Mouse (Mus musculus): Measurements from ENCODE around the gene Fnbp1.

The Fnbp1 gene

DNA sequence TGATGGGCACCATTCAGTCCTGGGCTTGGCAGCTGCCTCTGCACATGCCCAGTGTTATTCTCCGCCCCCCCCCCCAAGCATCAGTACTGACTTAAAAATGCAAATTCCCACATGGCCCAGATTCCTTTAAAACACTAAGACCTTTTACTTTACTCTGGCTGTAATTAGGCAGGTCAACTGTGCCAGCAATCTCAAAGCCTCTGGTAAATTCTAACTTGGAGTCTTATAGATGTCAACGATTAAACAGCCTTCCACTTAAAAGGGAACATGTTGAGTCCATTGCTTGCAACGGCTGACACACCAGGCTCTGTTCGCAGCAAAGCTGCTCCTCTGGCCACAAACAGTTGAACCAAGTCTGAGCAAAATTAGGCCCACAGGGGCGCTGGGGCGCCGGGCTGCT lies 109.8 kb downstream of the Fnbp1 start:
- no peak for DNase-seq (ENCODE audit: extremely low read depth, low read depth)

DNA sequence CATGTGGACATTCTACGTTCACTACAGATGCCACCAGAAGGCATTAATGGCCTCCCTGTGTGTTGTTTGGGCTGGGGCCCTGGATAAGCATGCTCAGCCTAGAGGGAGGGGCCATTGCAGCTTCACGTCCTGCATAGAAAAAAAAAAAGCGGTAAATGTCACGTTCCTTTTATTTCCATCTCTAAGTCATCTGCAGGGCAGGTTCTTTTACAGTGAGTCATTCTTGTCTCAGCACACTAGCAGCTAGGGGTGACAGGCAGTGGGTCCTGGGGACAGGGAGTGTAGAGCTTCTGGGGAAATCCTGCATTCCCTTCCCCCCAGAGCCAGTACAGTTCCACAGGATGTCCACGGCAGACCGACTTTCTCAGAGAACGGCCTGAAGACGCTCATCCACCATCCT lies 115.2 kb downstream of the Fnbp1 start:
- DNase-seq (ENCODE audit: extremely low read depth, low read depth) = no peak

DNA sequence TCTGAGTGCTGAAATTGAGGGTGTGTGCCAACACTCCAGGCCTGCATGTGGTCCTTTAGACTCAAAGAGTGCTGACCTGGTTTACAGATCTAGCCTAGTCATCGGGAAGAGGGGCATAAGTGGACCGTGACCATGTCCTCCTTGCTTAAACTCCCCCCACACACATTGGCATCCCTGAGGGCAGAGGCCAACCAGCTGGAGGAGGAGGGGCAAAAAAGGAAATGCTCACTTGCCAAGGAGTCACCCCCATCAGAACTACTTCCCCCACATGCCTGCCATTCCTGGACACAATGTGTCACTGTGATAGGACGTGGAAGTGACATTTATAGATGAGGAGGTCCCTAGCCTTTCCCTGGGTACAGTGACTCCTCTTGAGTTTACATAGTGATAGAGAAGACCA lies 116.3 kb downstream of the Fnbp1 start:
- DNase-seq (ENCODE audit: extremely low read depth, low read depth) = no peak

DNA sequence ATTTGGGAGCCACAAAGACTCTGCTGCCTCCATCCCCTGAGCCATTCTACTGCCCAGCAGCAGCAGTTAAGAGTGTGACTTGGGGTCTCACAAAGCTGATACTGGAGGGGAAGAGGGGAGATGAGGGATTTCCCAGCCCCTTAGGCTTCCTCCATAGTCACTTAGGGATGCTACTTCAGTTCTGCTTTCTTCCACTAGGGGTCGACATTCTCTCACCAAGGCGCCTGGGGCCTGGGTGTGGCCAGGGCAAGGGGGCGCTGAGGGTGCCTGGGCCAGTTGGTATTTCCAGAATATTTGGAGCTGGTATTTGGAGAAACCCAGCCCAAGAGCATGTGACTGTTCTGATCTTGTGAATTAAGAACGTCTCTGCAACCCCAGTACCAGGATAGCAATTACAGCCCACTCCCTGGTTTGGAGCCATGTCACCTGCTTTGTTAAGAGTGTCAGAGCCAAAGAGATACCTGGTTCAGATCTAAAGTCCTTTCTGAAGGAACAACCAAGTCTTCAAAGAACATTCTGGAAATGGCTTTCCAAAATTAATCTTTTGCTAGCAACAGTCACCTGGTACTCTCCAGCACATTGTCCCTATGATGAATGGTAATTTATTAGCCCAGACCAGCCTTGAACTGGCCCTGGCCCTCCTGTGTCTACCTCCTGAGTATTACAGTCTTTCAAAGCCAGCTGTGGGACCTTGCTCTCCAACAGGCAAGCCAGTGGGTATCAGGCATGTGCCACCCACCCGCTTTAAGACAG lies 117.0 kb downstream of the Fnbp1 start:
- DNase-seq (ENCODE audit: extremely low read depth, low read depth) = peak; percentile 21

DNA sequence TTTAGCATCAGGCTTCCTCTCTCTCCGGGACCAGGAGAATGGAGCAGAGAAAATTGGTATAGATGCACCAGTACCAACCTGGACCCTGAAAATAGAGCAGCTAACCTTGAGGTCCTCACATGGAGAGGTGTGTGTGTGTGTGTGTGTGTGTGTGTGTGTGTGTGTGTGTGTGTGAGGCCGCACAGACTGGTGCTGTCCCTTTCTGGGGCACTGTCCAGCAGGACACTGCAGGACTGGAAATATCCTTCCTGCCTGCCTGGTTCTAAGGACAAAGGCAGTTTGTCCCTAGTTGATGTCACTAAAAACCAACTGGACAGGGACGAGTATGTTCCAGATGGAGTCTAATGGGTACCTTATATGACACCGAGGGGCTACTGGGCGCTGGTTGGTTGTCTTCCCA lies 117.9 kb downstream of the Fnbp1 start:
- DNase-seq (ENCODE audit: extremely low read depth, low read depth) = no peak

DNA sequence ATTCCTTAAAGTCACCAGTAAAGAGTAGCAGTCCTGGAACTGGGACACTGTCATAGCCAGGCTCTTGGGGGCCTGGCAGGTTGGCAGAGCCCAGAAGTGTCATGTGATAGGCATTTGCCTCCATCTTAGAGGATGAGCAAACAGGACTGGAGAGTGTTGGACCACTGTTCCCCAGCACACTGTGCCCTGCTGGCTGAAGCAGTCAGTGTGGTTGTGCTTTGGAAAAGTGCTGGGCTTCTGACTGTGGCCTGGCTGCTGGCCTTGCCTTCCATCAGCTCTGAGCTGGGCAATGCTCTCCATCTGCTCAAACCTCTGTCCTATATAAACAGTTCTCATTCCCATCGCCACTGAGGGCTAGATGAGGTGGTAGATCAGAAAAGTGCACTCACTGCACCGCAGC lies 121.6 kb downstream of the Fnbp1 start:
- no peak for DNase-seq (ENCODE audit: extremely low read depth, low read depth)

DNA sequence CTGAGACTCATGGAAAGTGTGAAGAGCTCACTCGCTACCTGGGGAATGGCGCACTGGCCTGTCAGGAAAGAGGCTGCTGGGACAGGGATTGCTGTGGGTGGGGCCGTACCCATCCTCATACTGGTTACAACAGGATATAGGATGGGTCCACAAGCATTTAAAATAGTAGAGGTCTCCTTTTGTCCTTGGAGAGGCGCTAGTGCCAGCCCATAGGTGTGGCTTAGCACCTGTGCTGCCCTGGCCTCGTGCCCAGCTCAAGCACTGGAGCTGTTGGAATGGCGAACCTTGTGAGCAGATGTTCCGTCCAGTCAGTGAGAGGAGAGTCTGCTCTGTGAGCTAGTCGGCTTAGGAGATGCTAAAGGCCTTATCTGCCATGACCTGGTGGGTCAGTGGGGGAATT lies 122.8 kb downstream of the Fnbp1 start:
- no peak for DNase-seq (ENCODE audit: extremely low read depth, low read depth)

DNA sequence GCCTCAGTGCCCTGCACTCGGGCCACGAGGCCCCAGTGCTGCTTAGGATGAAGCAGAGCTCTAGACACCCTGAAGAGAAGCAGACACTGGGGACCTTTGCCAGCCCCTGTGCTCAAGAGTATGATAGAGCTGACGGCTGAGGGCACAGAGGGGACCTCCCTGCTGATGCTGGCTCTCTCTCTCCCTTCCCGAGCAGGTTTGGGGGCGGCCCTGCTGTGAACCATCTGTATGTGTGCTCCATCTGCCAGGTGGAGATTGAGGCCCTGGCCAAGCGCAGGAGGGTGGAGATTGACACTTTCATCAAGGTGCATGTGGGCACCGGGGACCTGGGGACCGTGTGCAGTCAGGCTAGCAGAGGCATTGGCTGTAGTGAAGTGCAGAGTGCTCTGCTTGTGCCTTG lies 123.3 kb downstream of the Fnbp1 start:
- no peak for DNase-seq (ENCODE audit: extremely low read depth, low read depth)

DNA sequence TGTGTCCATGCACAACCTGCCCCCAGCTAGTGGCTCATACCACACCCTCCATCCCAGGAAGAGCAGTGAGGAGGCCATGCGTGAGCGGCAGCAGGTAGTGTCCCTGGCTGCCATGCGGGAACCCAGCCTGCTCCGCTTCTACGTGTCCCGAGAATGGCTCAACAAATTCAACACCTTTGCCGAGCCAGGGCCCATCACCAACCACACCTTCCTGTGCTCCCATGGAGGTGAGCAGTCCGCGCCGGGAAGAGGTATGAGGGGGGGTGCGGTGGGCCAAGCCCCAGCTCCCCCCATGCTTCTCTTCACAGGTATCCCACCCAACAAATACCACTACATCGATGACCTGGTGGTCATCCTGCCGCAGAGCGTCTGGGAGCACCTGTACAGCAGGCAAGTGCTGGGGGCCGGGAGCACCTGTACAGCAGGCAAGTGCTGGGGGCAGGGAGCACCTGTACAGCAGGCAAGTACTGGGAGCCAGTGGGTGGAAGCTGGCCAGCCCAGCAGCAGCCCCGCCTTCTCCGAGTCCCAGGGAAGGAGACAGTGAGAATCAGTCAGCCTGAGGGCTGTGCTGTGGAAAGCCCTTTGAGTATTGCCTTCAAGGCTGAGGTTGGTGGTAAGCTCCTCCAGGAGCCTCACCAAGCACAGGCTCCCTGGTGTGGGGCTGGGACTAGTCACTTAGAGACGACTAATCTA lies 124.0 kb downstream of the Fnbp1 start:
- no peak for DNase-seq (ENCODE audit: extremely low read depth, low read depth)

DNA sequence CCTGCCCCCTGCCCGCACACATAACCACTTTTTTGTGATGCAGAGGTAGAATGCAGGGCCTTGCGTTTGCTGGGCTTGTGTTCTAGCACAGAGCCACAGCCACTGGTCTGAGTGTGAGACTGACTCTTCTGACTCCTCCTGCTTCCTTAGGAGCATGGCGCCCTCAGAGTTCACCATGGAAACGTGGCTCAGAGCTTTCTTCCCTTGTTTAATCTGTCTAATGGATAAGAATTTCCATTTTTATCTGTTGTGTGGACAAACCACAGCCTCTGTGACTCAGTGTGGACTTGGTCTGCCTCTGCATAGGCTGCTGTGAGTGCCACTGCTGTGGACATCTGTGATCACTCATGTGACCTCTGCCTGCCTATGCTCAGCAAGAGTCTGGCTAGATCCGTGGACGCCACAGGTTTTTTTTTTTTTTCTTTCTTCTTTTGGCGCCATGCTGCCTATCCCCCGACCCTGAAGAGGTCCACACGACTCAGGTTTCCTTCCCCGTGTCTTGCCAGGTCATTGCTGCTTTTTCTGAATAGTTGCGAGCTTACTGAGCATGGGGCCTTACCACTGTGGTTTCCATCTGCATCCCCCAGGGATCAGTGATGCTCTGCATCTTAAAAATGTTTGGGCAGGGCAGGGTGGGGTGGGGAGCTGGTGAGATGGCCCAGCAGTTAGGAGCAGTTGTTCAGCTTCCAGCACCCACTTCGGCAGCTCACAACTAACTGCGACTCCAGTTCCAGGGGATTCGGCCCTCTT lies 128.3 kb downstream of the Fnbp1 start:
- no peak for DNase-seq (ENCODE audit: extremely low read depth, low read depth)

DNA sequence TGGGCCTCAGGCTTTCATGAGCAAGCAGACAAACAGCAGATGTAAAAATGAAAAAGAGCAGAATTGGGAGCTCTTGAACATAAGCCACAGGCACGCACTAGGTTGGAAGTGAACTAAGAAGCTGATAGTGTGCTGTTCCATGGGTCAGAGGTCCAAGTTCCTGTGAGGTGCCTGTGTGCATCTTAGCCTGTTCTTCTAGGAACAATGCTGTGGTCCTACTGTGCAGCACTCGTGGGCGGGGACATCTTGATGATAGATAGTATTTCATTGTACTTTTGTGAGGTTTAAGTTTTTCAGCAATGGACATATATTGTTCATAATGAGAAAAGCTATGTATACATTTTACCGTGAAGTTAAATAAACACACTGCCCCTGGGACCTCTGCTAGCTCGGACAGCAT lies 134.6 kb downstream of the Fnbp1 start:
- DNase-seq (ENCODE audit: extremely low read depth, low read depth) = no peak

DNA sequence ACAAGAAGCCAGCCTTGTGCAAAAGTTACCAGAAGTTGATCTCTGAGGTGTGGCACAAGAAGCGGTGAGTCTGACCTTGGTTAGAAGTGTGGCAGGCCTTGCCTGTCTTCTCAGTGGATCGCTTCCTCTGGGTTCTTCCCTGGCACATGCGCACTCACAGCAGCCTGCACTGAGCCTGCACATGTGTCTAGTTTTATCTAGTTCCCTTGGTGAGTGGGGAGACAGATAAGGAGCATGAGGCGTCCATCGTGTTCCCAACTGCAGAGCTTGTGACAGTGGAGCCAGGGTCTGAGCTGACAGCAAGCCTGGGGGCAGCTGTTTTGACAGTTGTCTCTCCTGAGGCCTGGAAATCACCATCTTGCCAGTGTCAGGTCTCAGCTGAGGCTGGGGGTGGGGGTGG lies 135.4 kb downstream of the Fnbp1 start:
- DNase-seq (ENCODE audit: extremely low read depth, low read depth) = peak; percentile 95

DNA sequence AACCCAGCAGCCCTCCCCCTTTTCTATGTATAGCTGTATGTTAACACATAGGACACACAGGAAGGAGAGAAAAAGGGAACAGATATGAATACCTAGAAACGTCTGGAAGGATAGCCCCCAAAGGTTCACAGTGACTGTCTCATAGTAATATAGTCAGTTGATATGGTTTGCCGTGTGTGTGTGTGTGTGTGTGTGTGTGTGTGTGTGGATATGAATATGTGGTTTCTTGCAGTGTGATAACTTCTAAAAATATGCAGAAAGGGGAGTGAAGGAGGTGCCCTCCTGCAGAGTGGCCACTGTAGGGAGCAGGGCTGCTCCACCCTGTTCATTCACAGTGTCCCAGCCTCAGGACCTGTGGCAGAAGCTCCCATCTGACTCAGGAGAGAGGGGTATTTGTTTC lies 136.4 kb downstream of the Fnbp1 start:
- DNase-seq (ENCODE audit: extremely low read depth, low read depth) = no peak

DNA sequence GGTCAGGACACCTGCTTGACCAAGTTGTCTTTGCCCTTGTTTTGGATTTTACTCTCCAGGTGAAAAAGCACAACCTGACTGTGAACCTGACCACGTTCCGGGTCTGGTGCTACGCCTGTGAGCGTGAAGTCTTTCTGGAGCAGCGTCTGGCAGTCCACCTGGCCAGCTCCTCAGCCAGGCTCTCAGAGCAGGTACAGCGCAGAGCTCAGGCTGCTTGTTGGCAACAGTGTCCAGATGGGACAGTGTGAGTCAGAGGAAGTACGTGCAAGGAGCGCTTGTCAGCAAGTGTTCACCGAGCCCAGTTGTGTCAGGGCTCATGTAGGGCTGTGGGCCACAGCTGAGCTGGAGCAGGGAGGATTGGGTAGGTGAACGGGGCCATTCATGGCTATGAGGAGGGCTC lies 139.0 kb downstream of the Fnbp1 start:
- DNase-seq (ENCODE audit: extremely low read depth, low read depth) = no peak

DNA sequence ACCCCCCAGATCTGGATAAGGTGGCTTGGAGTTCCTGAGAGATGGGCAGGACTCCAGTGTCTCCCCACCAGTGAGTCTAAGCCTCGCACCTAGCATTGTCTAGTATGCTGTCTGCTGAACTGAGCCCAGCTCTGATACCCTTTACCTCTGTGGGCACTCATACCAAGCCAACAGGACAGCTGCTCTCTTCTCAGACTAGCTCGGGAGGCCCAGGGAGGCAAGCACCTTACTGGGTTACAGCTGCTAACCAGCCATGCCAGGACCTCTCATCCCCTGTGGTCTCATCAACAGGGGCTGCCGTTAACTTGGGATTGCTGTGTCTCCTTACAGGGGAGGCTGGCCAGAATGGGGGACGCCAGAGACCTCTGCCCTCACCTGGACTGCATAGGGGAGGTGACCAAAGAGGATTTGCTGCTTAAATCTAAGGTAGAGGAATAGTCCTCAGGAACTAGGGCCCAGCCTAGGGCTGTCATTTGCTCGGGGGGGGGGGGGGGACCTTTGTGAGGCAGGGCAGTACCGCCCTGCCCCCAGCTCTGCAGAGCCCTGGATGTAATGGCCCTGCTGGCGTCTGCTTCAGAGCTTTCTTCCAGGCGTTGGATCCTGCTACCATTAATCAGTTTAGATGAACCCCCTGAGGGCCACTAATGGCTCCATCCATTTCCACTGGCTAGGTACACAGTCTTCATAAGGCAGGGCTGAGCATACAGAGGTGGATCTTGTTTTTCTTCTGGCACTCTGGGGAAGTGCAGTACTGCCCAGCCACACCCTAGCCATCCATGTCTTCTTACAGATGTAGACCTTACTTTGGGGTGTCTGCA lies 143.2 kb downstream of the Fnbp1 start:
- no peak for DNase-seq (ENCODE audit: extremely low read depth, low read depth)

DNA sequence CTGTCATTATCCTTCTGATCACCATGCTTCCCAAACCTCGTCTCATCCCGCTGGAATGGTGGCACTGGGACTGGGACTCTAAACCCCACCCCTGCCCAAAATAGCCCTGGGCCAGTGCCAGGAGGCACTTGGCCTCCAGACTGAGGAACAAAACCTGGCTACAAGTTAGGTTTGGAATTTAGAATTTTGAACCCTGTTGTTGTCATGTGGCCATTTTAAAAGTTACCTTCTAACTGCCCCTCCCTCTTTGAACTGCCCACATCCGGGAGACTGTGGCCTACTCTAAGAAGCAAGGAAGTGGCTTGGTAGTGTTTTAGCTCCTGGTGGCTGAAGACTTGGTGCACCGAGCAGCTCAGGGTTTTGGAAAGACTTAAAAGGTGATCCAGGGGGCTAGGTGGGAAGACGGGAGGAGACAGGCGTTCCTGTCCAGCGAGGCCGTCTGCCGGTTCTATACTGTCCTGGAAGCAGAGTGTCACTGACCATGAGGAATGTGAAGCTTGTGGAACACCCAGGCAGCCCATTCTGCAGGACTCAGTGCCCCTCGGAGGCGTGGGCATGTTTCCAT lies 146.3 kb downstream of the Fnbp1 start:
- no peak for DNase-seq (ENCODE audit: extremely low read depth, low read depth)

DNA sequence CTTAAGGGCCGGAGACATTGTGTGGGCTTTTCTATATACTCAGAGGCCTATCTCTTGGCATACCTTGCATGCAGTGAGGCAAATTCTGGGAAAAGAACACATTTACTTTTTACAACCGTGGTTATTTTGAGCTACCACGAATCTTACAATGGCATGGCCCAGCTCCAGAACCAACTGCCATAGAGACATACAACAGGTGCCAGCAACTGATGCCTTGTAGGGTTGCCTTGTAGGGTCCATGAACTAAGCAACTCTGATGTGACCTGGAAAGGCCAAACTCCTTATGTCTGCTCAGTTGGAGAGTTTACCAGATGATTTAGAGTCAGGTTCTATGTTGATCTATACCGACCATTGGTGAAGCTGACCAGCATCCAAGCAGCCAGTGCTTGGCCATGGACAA lies 147.0 kb downstream of the Fnbp1 start:
- no peak for DNase-seq (ENCODE audit: extremely low read depth, low read depth)

DNA sequence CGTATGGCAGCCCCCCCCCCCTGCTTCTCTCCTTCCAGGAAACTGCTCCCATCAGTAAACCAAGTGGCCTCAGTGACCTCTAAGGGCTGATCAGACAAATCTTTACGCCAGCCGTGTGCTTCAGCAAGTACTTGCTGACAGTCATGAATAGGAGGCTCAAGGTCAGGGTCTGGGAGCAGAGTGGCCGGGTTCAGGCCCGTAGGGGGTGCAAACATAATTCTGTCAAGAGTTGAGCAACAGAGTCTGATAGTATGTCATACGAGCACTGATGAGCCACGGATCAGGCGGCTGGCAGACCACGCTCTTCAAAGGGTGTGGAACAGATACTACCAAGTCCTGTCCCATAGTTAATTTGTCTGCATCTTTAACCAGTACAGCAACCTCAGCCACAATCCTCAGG lies 151.6 kb downstream of the Fnbp1 start:
- no peak for DNase-seq (ENCODE audit: extremely low read depth, low read depth)

DNA sequence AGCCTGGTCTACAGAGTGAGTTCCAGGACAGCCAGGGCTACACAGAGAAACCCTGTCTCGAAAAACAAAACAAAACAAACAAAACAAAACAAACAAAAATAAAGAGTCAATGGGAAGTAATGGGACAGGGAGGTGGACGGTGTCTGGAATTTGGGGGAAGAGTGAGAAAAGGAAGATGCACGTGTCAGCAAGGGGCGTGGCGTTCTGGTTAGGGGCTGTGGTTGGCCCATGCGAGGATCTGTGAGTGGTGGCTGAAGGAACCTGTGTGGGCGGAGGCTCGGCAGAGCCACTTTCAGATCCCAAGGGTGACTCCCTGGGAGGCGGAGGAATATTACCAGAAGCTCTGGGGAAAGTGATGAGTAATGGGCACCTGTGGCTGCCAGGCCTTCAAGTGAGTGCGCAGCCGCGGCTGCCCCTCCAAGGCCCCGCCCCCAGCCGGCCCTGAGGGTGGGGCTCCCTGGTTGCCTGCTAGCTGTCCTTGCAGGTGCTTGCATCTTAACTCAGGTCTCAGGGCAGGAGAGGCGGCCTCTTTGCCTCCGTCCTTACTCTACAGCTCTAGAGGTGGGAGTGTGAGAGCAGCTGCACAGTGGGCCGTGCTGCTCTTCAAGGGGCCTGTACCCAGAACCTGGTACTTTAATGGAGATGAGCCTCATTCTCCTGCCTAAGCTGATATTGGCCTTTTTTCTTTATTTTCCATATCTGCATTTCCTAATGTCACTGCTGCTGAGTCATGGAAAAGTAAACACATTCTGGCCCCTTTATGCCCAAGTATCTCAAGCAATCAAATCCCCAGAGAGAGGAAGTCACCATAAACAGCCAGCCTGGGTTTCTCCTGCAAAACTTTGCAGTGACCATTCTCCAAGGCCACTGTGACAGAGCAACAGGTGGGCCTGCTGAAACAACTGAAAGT lies 156.4 kb downstream of the Fnbp1 start:
- peak; percentile 29 for DNase-seq (ENCODE audit: extremely low read depth, low read depth)

DNA sequence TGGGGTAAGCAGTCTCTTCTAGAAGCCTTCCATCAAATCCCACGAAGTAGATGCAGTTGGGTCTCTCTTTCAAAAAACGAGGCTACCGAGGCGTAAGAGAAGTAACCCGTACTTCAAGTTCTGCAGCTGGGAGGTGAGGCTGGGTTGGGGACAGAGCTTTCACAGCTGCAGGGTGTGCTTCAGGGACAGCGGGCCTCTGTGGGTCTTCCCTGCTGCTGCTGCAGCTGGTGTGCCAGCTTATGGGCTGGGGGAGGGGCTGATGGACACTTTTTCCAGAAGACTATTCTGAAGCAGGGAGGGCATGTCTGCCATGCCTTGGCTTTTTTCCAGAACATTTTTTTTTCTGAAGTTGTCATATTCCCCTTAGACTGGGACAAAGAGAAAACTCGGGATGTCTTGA lies 158.8 kb downstream of the Fnbp1 start:
- no peak for DNase-seq (ENCODE audit: extremely low read depth, low read depth)
